Mouse (Mus musculus) Patski (cell line): Measurements from ENCODE around the gene Smarcb1. TPM values are rescaled to one million over a fixed set of nuclear protein-coding genes. Genes with fewer than 3 reads are reported as not detected.

Experiments
- ATAC-seq: fragments of 100-300 bp; one replicate; pipeline ENCODE4 v1.8.0; 2021
- CTCF ChIA-PET: fragments of 350-600 bp; sonication (Branson Sonifier 250); formaldehyde crosslinking; loops from one replicate; lab custom pipeline; 2022; ENCODE audit warnings: inconsistent platforms; lab: Charles Lee
- POLR2A ChIA-PET: fragments of 350-600 bp; sonication (Branson Sonifier 250); formaldehyde crosslinking; loops from one replicate; lab custom pipeline; 2022; ENCODE audit warnings: antibody characterized with exemption, inconsistent platforms; lab: Charles Lee
- DNase-seq: peaks from one replicate; pipeline ENCODE4 v3.0.0-alpha.2; 2011; ENCODE audit warnings: low read depth, low spot score
- H3K27me3 ChIP-seq: fragments of 371-371 bp; one replicate; pipeline ENCODE4 v1.5.1; 2021
- CTCF ChIP-seq: fragments of 100-300 bp; IDR thresholded peaks from one replicate; pipeline ENCODE4 v1.5.1; 2021
- in situ Hi-C: fragments of 300-500 bp; cut with MboI; formaldehyde crosslinking; loops from 3 replicates; pipeline ENCODE4 v1.11.1; 2018; ENCODE audit warnings: low pct_unique_long_range_greater_than_20kb, mixed read lengths
- polyA plus RNA-seq: library from polyadenylated mRNA; unstranded; gene quantifications from one replicate; pipeline ENCODE4 v1.2.3, GENCODE M21; 2021

The Smarcb1 gene
- polyA plus RNA-seq, 1 experiment from 2014 or later = 107 TPM

DNA sequence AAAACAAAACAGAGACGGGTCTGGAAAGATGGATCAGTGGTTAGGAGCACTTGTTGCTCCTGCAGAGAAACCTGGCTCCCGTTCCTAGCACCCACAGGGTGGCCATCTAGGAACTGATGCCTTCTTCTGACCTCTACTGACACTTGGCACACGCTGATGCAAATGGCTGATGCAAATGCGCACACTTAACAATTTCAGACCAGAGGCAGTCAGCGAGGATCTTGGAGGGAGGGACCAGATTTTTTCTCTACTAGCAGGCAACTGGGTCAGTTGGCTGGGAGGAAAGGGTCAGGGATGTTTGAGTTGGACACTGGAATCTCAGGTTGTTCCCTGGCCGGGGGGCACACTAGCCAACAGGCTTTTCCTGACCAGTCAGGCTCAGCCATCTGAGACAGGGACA lies 11.5 kb upstream of the Smarcb1 start, which contains the start of gene Chchd10:
Chchd10 (plus strand) TSS at position 240 of the 400 bp plus-strand sequence.
- ATAC-seq (no peak), DNase-seq (no peak)
- in situ Hi-C loops = no loop called here
- CTCF ChIA-PET = interaction anchor here (1.7 kb wide), 1 partner anchor 9 kb away, joined by 5 read pairs; no protein-coding TSS in a partner anchor
- TF ChIP-seq CTCF = no peak
- POLR2A ChIA-PET = interaction anchor here (1.1 to 4.2 kb wide), 3 partner anchors 12 to 23 kb away, joined by 4 to 29 read pairs (median 6); partner anchors contain the start of gene Smarcb1
- no peaks in the 10 kb centered on the region for H3K27me3 ChIP-seq

DNA sequence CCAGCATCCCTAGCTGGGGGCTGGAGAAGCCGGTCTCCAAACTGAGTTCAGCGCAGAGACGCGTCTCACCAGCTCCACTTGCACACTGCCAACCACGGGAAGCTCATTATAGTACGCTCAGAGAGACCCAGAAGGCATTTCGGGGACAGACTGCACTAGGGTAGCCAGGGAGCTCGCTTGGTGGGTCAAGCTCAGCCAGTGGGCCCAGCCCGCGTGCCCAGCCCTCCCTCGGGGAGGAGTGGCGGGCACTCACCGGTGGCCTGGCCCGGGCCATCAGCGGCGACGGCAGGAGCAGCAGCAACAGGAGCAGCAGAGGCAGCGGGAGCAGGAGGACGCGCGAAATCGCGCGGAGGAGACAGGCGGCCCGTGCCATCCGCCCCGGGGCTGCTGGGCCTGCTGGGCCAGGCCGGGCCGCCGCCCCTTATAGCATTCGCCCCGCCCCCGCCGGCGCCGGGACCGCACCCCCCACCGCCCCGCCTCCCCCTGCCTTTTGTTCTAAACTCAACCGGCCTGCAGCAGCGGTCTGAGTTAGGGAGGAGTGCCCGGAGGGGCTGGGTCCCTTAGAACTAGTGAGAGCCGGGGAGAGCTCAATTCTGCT lies 10.8 kb upstream of the Smarcb1 start:
- H3K27me3 ChIP-seq = no peaks in the 10 kb centered on the region
- in situ Hi-C loops = no loop called here
- TF ChIP-seq CTCF = no peak
- POLR2A ChIA-PET = interaction anchor here (0.8 to 4.2 kb wide), 5 partner anchors 11 to 77 kb away, joined by 3 to 29 read pairs (median 4); partner anchors contain the start of gene Smarcb1
- CTCF ChIA-PET = interaction anchor here (1.0 to 1.7 kb wide), 4 partner anchors 8 to 22 kb away, joined by 3 to 5 read pairs (median 4); no protein-coding TSS in a partner anchor
- DNase-seq (no peak), ATAC-seq (peak; percentile 24)

DNA sequence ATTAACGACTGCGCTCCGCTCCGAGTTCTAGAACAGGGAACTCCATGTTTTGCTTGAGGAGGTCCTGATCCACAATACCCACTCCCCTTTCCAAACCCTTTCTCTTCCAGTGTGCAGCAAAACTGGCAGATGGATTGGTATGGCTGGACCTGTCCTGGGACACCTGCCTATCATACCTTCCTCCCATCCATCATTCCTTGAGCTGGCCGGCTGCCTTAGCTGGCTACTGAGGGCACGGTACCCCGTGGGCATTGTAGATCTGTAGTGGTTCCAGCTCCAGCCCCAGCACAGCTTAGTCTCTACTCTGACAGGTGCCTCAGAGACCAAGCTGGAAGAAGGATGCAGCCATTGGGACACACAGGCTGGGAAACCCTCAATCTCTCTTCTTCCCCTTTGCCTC lies 9.9 kb upstream of the Smarcb1 start:
- H3K27me3 ChIP-seq = no peaks in the 10 kb centered on the region
- no peak for ATAC-seq
- no peak for TF ChIP-seq CTCF
- in situ Hi-C loops = no loop called here
- ChIA-PET POLR2A (interaction anchor here (0.8 to 4.2 kb wide), 5 partner anchors 10 to 167 kb away, joined by 3 to 29 read pairs (median 3); partner anchors contain the start of genes Cabin1 and Smarcb1), CTCF (interaction anchor here (1.0 to 2.0 kb wide), 4 partner anchors 9 to 33 kb away, joined by 3 to 9 read pairs (median 4); no protein-coding TSS in a partner anchor)
- no peak for DNase-seq

DNA sequence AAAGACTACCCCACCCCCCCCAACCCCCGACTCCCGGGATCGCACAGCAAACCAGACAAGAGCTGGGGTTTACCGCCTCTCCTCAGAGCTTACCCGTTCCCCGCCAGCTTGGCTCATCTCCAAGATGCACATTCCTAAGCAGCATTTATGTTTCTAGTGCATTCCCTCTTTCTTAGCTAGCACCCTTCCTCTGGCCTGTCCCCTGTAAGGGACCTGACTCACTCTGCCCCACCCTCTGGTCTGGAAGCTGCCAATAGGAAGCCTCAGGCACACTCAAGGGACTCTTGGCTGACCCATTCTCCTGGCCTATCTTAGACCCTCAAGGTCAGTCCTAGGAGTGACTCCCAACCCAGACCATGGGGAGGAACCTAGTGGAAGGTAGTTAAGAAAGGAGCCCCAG lies 8.9 kb upstream of the Smarcb1 start:
- in situ Hi-C loops = no loop called here
- peak; percentile 74 for ATAC-seq
- DNase-seq = peak; percentile 68
- ChIA-PET CTCF (interaction anchor here (0.8 to 2.0 kb wide), 3 partner anchors 9 to 71 kb away, joined by 3 to 9 read pairs (median 4); partner anchors contain the start of genes Mif and Smarcb1), POLR2A (interaction anchor here (1.3 to 4.2 kb wide), 2 partner anchors 9 to 166 kb away, joined by 3 to 29 read pairs; partner anchors contain the start of genes Cabin1 and Smarcb1)
- no peaks in the 10 kb centered on the region for H3K27me3 ChIP-seq
- TF ChIP-seq CTCF = no peak

DNA sequence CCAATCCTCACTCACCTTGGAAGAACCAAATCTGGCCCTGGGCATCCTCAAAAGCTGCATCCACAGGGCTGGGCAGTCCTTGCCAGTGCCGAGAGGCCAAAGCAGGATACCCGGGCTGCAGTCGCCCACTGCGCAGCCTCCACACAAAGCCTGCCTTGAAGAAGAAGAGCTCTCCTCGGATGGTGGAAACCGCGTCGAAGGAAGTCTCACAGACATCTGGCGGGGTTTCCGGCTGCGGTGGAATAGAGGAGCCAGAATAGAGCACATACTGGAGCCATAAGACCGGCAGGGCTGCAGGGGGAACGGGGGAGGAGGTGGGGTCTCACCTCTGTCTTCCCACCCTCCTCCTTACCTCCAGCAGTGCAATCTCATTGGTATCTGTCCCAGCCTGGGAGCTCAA lies 5.0 kb upstream of the Smarcb1 start:
- no peak for TF ChIP-seq CTCF
- ChIA-PET POLR2A (no interaction called here), CTCF (interaction anchor here (1.2 to 2.1 kb wide), 2 partner anchors 11 to 17 kb away, joined by 3 to 4 read pairs; no protein-coding TSS in a partner anchor)
- no peaks in the 10 kb centered on the region for H3K27me3 ChIP-seq
- in situ Hi-C loops = no loop called here
- ATAC-seq (no peak), DNase-seq (no peak)

DNA sequence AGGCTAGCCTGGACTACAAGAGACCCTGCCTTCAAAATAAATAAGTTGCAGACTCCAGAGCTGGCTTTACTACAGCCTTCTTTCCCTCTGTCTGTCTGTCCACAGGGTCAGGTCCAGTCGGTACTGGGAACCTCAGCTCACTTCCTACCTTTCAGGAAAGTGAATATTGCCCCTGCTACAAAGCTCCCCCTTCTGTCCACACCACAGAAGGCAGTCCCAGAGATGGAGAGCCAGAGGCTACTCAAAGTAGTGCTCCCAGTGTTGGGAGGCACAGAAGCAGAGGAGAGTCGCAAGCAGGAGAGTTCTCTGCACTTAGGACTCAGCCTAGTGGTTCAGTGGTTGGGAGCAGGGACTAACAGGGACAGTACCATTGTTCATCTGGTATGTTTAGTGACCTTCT lies 2.9 kb upstream of the Smarcb1 start:
- DNase-seq (no peak), ATAC-seq (no peak)
- CTCF ChIA-PET = interaction anchor here (1.2 kb wide), 1 partner anchor 9 kb away, joined by 5 read pairs; the partner anchor contains the start of gene Chchd10
- POLR2A ChIA-PET = no interaction called here
- in situ Hi-C loops = no loop called here
- no peak for TF ChIP-seq CTCF
- H3K27me3 ChIP-seq = no peaks in the 10 kb centered on the region

DNA sequence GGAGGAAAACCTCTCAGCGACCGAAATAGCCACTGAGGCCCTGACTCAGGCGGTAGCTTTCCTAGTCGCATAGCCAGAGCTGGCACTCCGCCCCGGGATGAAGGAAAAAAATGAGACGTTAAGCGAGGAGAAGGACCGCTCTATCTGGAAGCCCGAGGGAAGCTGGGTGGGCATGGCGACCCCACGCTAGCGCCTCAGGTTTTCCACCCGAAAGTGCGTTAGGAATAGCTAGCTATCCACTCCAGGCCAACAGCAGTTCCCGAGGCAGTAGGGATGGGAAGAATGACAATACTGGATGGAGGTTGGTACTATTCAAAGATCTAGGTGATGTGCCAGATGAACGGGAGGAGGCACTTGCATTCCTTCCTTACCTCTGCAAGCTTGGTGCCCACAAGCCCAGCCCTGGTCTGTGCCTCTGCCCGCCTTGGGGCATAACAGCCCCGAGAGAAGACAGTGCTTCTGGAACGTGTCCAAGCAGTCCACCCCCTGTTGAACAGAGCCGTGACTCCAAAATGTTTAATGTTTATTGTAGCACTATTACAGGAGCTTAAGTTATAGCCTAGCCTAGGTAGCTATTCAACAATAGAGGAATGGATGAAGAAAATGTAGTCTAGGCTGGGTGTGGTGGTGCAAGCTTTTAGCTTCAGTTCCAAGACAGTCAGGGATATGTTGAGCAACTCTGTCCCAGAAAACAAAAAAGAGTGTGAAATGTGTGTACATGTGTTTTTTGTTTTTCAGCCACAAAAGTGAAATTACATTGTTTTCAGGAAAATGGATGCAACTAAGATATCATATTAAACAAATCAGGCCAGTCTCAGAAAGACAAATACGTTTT lies 526 bp upstream of the Smarcb1 start:
- DNase-seq = no peak

DNA sequence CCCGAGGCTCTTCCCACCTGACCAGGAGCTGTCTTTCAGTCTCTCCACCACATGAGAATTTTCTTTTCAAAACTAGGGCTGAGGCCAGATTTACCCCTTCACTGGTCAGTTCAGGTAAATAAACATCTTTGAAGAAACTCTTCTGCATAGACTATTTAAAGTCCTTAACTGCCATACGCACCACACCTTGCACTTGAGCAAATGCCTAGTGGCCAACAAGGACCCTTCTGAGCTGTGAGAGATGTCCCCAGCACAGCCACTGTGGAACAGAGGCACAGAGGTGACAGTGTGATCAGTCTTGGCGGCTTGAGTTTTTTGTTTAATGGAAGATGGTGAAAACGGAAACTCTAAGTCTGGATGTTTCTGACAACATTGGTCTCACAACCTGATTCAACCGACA lies 2.4 kb downstream of the Smarcb1 start:
- ChIA-PET CTCF (interaction anchor here (0.8 to 2.7 kb wide), 2 partner anchors 14 to 19 kb away, joined by 3 to 8 read pairs; no protein-coding TSS in a partner anchor), POLR2A (interaction anchor here (1.1 kb wide), 1 partner anchor 13 kb away, joined by 4 read pairs; the partner anchor contains the start of gene Chchd10)
- in situ Hi-C loops = no loop called here
- no peak for DNase-seq
- no peaks in the 10 kb centered on the region for H3K27me3 ChIP-seq
- no peak for TF ChIP-seq CTCF
- ATAC-seq = no peak

More for the DNA sequence above, 526 bp upstream of the Smarcb1 start:
- peak; percentile 49 for ATAC-seq
- no peaks in the 10 kb centered on the region for H3K27me3 ChIP-seq
- TF ChIP-seq CTCF = no peak
- in situ Hi-C loops = no loop called here
- POLR2A ChIA-PET = interaction anchor here (0.7 to 2.7 kb wide), 7 partner anchors 9 to 176 kb away, joined by 3 to 29 read pairs (median 4); partner anchors contain the start of genes Chchd10 and Mmp11
- CTCF ChIA-PET = interaction anchor here (0.9 to 2.3 kb wide), 4 partner anchors 8 to 30 kb away, joined by 3 to 7 read pairs (median 4); no protein-coding TSS in a partner anchor

DNA sequence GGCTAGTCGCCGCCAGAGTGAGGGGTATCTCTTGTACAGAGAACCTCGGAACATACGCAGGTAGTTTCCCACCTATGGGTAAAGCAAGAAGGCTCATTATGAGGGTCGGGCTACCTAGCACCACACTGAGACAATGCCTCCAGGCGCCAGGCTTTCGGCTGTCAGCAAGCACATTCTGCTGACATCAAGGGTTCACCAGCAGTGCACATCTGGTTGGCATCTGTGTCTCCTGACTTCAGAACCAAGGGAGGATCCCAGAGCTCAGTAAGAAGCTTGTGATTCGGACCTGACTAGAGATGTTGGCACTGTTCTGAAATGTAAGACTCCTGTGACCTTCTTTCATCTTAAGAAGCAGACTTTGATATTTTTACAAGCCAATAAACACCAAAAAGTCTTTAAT lies 4.6 kb downstream of the Smarcb1 start:
- ChIA-PET CTCF (interaction anchor here (2.7 kb wide), 1 partner anchor 12 kb away, joined by 8 read pairs; no protein-coding TSS in a partner anchor), POLR2A (no interaction called here)
- TF ChIP-seq CTCF = no peak
- in situ Hi-C loops = no loop called here
- DNase-seq = no peak
- ATAC-seq = no peak
- no peaks in the 10 kb centered on the region for H3K27me3 ChIP-seq

DNA sequence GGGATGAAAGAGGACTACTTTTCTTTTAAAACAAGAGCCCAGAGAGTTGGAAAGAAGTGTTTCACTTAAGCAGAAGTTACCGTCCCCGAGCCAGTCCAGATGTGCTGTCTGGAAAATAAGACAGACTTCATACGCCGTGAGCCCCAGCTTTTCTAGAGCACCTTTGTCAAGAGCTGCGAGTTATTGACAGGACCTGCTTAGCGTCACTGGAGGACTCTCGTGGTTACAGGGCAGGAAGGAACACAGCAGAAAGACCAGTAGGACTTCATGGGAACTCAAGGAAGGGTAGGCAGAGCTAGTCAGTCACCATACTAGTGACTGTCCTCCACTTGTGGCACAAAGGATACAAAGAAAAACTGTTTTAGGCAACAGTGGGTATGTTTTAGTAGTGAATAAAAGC lies 5.9 kb downstream of the Smarcb1 start:
- ATAC-seq (no peak), DNase-seq (no peak)
- POLR2A ChIA-PET = no interaction called here
- in situ Hi-C loops = no loop called here
- TF ChIP-seq CTCF = no peak
- H3K27me3 ChIP-seq = no peaks in the 10 kb centered on the region
- CTCF ChIA-PET = interaction anchor here (1.5 to 1.6 kb wide), 2 partner anchors 11 kb away, joined by 4 read pairs; no protein-coding TSS in a partner anchor
